Mouse (Mus musculus): Measurements from ENCODE around the gene Lyrm2.

GRCm38 (mm10) chr4:32750711-32751110, 49.3 kb upstream of the Lyrm2 start:
- TF ChIP-seq POLR2A (IDR thresholded peaks at IDR 0.05; ENCODE audit: low read depth, low read length) (no peak), CTCF (IDR thresholded peaks at IDR 0.05; ENCODE audit: extremely low read depth, insufficient read length, insufficient replicate concordance, low read depth, low read length) (no peak)
